Mouse (Mus musculus) forelimb bud, embryonic 11.5 days (tissue): ENCODE data around the gene Kmt2b.

Source experiments
- DNase-seq: peaks from one replicate; pipeline ENCODE4 v3.0.0-alpha.2; 2012; ENCODE audit warnings: low read depth, low spot score

Kmt2b gene

DNA sequence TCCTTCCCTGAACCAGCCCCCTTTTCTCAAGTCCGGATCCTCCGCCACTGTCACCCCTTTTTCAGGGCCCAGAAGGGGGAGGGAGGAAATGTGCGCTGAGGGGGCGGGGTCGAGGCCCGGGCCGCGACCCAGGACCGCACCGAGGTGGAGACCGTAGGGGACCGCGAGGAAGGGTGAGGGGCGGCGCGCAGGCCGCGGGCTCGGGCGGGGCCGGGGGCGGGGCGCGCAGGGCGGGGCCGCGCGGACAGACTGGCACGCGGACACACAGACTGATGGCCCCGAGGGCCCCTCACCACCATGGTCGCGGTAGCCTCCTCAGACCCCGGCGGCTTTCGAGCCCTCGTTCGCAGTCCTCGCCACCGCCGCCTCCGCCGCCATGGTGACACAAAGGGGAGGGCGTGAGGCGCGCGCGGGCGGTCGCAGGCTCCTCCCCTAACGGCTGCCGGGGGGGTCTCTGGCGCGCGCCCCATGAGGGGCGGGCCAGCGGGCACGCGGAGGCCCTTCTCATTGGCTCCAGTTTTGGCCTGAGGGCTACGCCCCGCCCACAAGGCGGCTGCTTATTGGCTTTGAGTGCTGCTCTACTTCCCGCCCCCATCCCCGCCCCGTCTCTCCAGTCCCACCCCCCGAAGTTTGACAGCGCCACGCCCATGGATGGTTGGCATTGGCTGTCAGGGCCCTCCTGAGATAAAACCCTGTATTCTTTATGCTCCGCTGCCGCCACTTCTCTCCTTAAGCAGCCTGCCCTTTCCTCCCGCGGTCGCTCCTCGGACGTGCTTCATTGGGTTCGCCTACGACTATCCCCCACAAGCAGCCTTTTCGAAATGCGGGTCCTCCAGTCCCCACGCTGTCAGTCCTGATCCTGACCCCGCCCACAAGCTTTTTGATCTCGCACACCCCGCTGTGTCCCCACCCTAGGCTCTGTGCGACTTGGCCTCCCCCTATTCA, 53.6 kb downstream of the Kmt2b start, which contains the start of gene Arhgap33:
TSS of gene Arhgap33 (minus strand) at position 428 of the 945 bp plus-strand sequence.
- DNase-seq: peak; percentile 99

DNA sequence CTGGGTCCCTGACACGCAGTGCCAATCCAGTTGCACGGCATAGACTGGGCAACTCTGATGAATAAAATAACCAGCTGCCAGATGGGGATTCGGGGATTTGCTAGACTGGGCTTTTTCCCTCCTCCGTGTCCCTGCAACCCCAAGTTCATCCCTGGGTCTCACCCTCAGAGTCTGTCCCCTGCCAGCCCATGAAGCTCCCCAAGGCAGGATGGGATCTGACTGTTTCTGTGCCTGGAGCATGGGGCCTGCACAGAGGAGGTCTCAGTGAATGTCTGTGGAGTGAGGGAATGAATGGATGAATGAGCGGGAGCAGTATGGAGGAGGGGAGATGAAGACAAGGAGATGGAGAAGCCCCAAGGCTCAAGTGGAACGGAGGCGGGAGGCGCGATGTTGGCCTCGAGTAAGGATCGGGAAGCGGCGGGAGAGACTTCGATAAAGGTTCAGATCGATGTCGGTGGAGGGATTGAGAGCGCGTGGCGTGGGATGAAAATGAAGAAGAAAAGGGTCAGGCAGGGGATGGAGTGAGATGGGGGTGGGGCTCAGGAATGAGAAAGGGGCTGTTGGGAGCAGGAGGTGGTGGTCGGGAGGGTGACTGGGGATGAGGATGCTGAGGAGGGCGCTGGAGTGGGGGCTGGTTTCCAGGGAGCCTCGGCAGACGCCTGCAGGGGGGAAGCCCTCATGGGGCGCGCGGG, 54.4 kb downstream of the Kmt2b start:
- no peak for DNase-seq

DNA sequence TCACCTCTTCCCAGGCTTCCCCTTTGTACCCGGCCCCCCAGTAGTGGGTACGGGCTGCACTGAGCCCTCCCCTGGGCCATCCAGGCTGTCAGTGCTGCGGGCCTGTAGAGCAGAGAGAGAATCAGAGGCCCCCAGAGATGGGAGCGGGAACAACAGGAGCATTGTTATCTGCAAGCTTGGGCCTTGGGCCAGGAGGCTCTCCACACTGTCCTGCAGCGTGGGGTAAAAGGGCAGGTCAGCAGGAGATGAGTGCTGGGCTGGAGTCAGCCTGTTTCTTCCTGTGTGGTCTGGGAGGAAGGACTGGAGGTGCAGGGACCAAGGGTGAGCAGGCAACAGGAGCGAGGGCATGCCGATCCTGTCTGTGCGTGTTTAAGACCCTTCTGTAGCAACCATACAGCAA, 55.6 kb downstream of the Kmt2b start:
- DNase-seq: no peak

DNA sequence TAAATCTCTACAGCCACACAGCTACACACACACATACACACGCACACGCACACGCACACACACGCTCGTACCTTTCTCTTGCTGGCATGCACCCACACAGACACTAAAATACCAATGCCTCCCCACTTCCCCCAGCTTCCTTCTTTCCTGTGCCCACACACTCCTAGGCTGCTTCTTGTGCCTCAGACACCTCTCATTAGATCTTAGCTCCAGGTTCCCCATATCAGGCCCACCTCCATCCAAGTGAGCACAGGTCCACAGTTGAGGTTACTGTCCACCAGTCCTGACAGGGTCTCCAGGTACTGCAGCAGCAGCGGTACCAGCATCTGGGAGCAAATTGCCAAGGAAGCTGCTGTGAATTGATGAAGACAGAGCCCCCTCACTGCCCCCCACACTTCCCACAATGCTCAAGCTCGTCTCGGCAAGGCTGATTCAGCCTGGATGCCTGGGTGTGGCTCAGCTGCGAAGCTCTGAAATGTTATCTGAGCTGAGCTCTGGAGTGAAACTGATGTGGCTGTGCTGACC, 57.2 kb downstream of the Kmt2b start:
- DNase-seq: no peak

DNA sequence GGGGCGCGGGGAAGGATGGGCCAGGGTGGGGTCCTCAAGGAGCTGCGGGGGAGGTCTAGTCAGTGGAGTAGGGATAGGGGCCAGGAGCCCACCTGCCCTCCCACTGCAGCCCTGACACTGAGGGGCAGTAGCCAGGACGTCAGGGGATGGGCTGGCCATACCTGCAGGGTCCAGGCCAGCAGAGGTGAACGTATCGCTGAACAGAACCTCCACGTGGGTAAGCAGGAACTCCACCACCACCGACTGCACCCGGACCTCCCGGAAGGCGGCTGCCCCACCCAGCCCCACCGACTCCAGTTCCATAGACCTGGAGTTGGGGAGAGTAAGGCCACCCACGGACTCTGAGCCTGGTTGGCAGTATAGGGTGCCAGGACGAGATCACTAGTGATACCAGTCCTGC, 61.5 kb downstream of the Kmt2b start:
- no peak for DNase-seq

DNA sequence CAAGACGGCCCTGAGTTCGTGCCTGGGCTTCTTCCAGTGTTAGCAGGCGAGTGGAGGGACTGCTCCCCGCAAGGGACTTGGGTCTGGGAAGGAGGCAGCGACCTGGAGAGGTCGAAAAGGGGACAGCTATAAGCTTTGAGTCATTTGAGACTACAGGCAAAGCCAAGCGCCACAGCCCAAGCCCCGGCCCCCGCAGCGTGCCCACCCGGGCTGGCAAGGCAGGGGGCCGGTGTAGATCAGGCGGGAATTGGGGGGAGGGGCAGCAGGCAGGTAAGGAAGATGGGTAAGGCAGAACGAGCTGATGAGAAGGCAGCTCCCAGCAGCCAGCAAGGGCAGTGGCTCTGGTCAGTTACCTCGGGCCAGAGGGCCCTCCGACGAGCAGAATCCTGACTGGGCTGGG, 62.1 kb downstream of the Kmt2b start:
- DNase-seq: no peak

DNA sequence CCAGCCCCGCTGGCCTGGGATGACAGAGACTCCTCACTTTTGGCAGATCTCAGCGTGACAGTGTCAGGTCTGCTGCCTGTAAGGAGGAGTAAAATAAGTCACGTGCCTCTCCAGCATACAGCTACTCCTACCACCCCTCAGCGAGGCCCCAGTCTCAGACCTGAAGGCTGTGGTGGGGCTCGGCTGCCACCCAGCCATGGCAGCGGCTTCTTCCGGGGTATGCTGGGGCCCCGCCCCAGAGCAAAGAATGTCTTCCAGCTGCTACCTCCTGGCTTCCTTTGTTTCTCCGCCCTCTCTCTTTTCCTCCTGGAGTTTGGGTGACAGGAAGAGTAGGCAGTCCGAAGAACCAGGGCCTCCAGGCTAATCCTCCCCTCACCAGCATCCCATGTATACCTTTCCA, 62.6 kb downstream of the Kmt2b start:
- DNase-seq: no peak

DNA sequence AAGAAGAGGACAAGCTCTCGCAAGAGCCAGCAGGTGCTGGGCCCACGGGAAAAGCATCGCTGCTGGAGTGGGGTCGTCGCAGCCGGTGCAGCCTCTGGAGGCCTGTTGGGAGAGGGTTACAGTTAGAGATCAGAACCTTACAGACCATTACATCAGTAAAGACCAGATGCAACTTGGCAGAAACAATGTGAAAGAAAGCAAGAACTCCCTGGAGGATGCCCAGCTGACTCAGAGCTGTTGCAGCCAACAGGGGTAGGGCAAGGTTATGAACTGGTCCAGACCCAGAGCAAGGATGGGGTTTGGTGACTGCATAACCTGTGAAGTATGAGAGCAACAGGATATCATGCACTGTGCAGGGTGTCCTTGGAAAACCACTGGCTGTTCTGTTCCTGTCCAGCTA, 64.0 kb downstream of the Kmt2b start:
- DNase-seq: no peak

DNA sequence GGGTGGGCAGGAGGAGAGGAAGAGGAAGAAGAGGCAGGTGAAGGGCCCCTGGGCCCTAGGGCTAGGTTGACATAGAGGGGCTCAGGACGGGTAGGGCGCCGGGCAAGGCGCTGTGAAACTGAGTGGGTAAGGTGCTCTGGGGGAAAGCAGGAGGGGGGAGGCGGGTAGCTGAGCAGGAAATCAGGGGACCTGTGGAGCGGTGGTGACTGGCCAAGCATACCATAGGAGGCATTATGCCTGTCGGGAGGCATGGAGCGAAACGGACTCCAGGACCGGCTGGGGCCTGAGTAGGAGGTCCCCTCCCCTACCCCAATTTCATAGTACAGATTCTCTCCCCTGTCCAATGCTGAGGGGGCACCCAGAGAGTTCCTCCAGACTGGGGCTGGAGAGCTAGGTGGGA, 65.7 kb downstream of the Kmt2b start:
- DNase-seq: no peak

DNA sequence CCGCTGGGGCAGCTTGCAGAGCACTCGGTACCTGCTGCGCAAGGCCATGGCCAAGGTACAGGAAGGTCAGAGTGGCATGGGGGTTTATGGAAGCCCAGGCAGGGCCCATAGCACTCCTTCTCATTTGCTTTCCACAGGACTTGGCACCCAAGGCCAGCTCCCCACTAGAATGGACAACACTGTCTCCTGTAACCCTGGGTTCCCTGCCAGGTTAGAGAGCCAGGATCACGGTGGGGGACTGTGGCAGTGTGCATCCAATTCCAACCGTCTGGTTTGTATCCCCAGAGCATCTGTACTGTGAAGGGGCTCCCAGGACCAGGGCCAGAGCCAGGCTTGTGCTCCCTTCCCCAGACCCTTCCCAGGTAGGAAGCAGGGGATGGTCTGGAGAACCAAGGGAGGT, 67.7 kb downstream of the Kmt2b start:
- DNase-seq: no peak

DNA sequence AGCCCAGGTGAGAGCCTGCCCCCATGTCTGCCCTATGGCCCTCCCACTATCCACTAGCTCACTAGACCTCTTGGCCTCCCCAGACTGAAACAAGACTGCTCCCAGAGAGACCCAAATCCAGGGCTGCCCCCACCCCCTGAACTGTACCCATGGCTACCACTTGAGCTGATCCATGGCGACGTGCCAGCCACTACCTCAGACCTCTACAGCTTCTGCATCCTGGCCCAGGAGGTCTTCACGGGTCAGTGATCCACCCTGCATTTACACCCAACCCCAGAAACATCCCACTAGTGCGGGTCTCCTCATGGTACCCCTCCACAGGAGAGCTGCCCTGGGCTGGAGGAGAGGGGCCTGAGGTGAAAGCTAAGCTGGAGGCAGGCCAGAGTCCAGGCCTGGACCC, 68.1 kb downstream of the Kmt2b start:
- DNase-seq: no peak
